In genomic region chr10:79506709-79507108, GRCm38 (mm10) we compare ENCODE assay signal across 42 mouse cellular contexts. TPM values are rescaled to one million over a fixed set of nuclear protein-coding genes. Genes with fewer than 3 reads are reported as not detected.
DNase-seq lines count a peak whose midpoint lies in the region; ATAC-seq and TF ChIP-seq lines count a peak whose summit lies in the region.
"Had no signal": no experiment of that assay in that cellular context is flagged by ENCODE, and none has a peak within 500 bp of the region (broad histone marks: within the 10 kb centered on the region; RNA-seq: fewer than 3 reads in every experiment).

No protein-coding gene starts in this region.

- TF ChIP-seq RAD21 in CH12.LX (IDR thresholded peaks at IDR 0.05; ENCODE audit: low read depth, low read length) = no peak

- no peak for TF ChIP-seq EP300 in liver, postnatal 0 days (IDR thresholded peaks at IDR 0.05; ENCODE audit: low read depth)
- TF ChIP-seq EP300 in CH12.LX (IDR thresholded peaks at IDR 0.05; ENCODE audit: low read length) = peak; percentile 93

- H3K79me2 ChIP-seq in CH12.LX (replicated peaks; ENCODE audit: control insufficient read depth, extremely low read depth, insufficient read depth, poor library complexity, severe bottlenecking) = no peaks in the 10 kb centered on the region

- H3K4me3 ChIP-seq in liver, postnatal 0 days (ENCODE audit: low read depth, low read length) = no peak overlapping the region
- H3K4me3 ChIP-seq in CH12.LX (replicated peaks in 1 of 3; ENCODE audit: low read depth in 2 of 3, low read length in 2 of 3, poor library complexity in 1 of 3) = no peak overlapping the region
- H3K4me3 ChIP-seq: embryonic facial prominence, embryonic 10.5 days; embryonic facial prominence, embryonic 15.5 days; forebrain, embryonic 12.5 days; heart, embryonic 10.5 days; heart, embryonic 15.5 days; hindbrain, embryonic 13.5 days; liver, embryonic 12.5 days; megakaryocyte, embryonic 14.5 days; midbrain, embryonic 13.5 days had no signal

- no peak for DNase-seq in liver, postnatal 0 days
- DNase-seq in liver = no peak
- DNase-seq in CH12.LX (ENCODE audit: extremely low read depth) = peak; percentile 53
- DNase-seq in gastrocnemius, postnatal 14 days = no peak
- no peak for DNase-seq in heart, postnatal 36 days
- DNase-seq in cerebellum, postnatal 14 days = no peak
- DNase-seq: adrenal gland, adult 2 months; adrenal gland, postnatal 36 days; cerebellum, adult 11 months; cerebellum, adult 9-10 months; forebrain, postnatal 0 days; heart, adult 11 months; kidney, adult 8-10 months; layer of hippocampus, adult 9-11 months; lung, adult 18-20 months; lung, postnatal 10 days; retina, postnatal 1 day; spleen, adult 18-20 months; thymus, postnatal 14 days had no signal

- 48% methylated on average over 2 of the region's 2 CpGs for WGBS in liver, postnatal 0 days (ENCODE audit: insufficient replicate concordance)

- no peak for TF ChIP-seq CTCF in liver, postnatal 0 days (IDR thresholded peaks at IDR 0.05; ENCODE audit: low read depth)
- no peak for TF ChIP-seq CTCF in CH12.LX (conservative IDR thresholded peaks at IDR 0.05 in 1 of 2, IDR thresholded peaks at IDR 0.05 in 1 of 2; ENCODE audit: low read depth in 2 of 2, low read length in 2 of 2)

- in situ Hi-C loops in CH12.LX (cut with MboI; ENCODE audit: low pct_ligation_motif_present, low pct_unique_long_range_greater_than_20kb, low sequenced_read_pairs) = loop anchor here (25.0 kb wide), 1 partner anchor 94 kb away; no protein-coding TSS in a partner anchor

- peak overlapping the region; percentile 12; the same call in 1 of the 2 replicates for H3K27ac ChIP-seq in liver, postnatal 0 days (ENCODE audit: low read depth)
- H3K27ac ChIP-seq in CH12.LX (ENCODE audit: insufficient read depth, low read depth) = no peak overlapping the region
- H3K27ac ChIP-seq: embryonic facial prominence, embryonic 10.5 days; embryonic facial prominence, embryonic 15.5 days; forebrain, embryonic 12.5 days; heart, embryonic 10.5 days; heart, embryonic 15.5 days; hindbrain, embryonic 13.5 days; kidney, postnatal 0 days; liver, embryonic 12.5 days; midbrain, embryonic 13.5 days had no signal

- intact Hi-C loops in gastrocnemius, postnatal 14 days (cut with DNase I; ENCODE audit: low total_unique reads) = no loop called here
- intact Hi-C loops in heart, postnatal 36 days (cut with DNase I) = no loop called here

- no peaks in the 10 kb centered on the region for H3K36me3 ChIP-seq in liver, postnatal 0 days (replicated peaks; ENCODE audit: insufficient read depth, low read length)
- no peaks in the 10 kb centered on the region for H3K36me3 ChIP-seq in CH12.LX (replicated peaks in 1 of 2; ENCODE audit: control insufficient read depth in 1 of 2, insufficient read depth in 1 of 2, low read length in 1 of 2)
- H3K36me3 ChIP-seq: embryonic facial prominence, embryonic 10.5 days; embryonic facial prominence, embryonic 15.5 days; forebrain, embryonic 12.5 days; heart, embryonic 10.5 days; heart, embryonic 15.5 days; hindbrain, embryonic 13.5 days; liver, embryonic 12.5 days; midbrain, embryonic 13.5 days had no signal

- no peak for ATAC-seq in liver, postnatal 0 days
- ATAC-seq in hematopoietic stem cell, adult 5-6 weeks (replicated peaks in 1 of 2; ENCODE audit: insufficient read depth in 1 of 2, low FRiP score in 2 of 2, low TSS enrichment in 1 of 2, low read depth in 1 of 2, poor library complexity in 2 of 2, severe bottlenecking in 2 of 2) = peak; percentile 53 to 79
- ATAC-seq in neutrophil, adult 5-6 weeks (ENCODE audit: extremely low read depth, insufficient number of reproducible peaks, low FRiP score, poor library complexity, severe bottlenecking) = peak; percentile 56; the same call in 1 of the 2 replicates
- ATAC-seq: activated CD4-positive, CD25-positive, alpha-beta regulatory T cell, adult 4 months; forebrain, postnatal 0 days; intestine, embryonic 16.5 days; liver, embryonic 12.5 days; midbrain, embryonic 13.5 days had no signal

- H3K9ac ChIP-seq in liver, postnatal 0 days (replicated peaks) = no peak overlapping the region
- H3K9ac ChIP-seq in CH12.LX (ENCODE audit: insufficient read depth, low read depth) = no peak overlapping the region
- H3K9ac ChIP-seq: embryonic facial prominence, embryonic 15.5 days; forebrain, embryonic 12.5 days; forebrain, postnatal 0 days; heart, embryonic 15.5 days; hindbrain, embryonic 13.5 days; liver, embryonic 12.5 days; midbrain, embryonic 13.5 days had no signal

- H3K4me2 ChIP-seq in liver, postnatal 0 days (ENCODE audit: low read depth, low read length) = no peak overlapping the region
- peak overlapping the region; percentile 47 for H3K4me2 ChIP-seq in CH12.LX (ENCODE audit: insufficient read depth, low read depth, poor library complexity, severe bottlenecking)
- H3K4me2 ChIP-seq: embryonic facial prominence, embryonic 15.5 days; forebrain, embryonic 12.5 days; heart, embryonic 15.5 days; hindbrain, embryonic 13.5 days; liver, embryonic 12.5 days; midbrain, embryonic 13.5 days had no signal

- H3K27me3 ChIP-seq in liver, postnatal 0 days (ENCODE audit: insufficient read depth, low read length) = no peaks in the 10 kb centered on the region
- no peaks in the 10 kb centered on the region for H3K27me3 ChIP-seq in CH12.LX (replicated peaks)
- H3K27me3 ChIP-seq: embryonic facial prominence, embryonic 15.5 days; forebrain, embryonic 12.5 days; heart, embryonic 15.5 days; hindbrain, embryonic 13.5 days; liver, embryonic 12.5 days; megakaryocyte, embryonic 14.5 days; midbrain, embryonic 13.5 days had no signal

- peaks cover 2% of the 10 kb centered on the region; the same call in 1 of the 2 replicates for H3K4me1 ChIP-seq in liver, postnatal 0 days (ENCODE audit: insufficient read depth)
- peaks cover 0 to 17% of the 10 kb centered on the region in 2 experiments; a peak in 3 of 4 replicates for H3K4me1 ChIP-seq in CH12.LX (ENCODE audit: control insufficient read depth in 1 of 2, insufficient read depth in 2 of 2)
- H3K4me1 ChIP-seq: embryonic facial prominence, embryonic 10.5 days; embryonic facial prominence, embryonic 15.5 days; forebrain, embryonic 12.5 days; heart, embryonic 10.5 days; heart, embryonic 15.5 days; hindbrain, embryonic 13.5 days; liver, embryonic 12.5 days; megakaryocyte, embryonic 14.5 days; midbrain, embryonic 13.5 days had no signal

- H3K9me3 ChIP-seq in liver, postnatal 0 days (ENCODE audit: low read length) = no peaks in the 10 kb centered on the region
- no peaks in the 10 kb centered on the region for H3K9me3 ChIP-seq in CH12.LX (replicated peaks; ENCODE audit: low read length)
- H3K9me3 ChIP-seq: embryonic facial prominence, embryonic 10.5 days; embryonic facial prominence, embryonic 15.5 days; forebrain, embryonic 12.5 days; heart, embryonic 10.5 days; heart, embryonic 15.5 days; hindbrain, embryonic 13.5 days; liver, embryonic 12.5 days; megakaryocyte, embryonic 14.5 days; midbrain, embryonic 13.5 days had no signal

- dilution Hi-C loops in CH12.LX (cut with MboI; ENCODE audit: extremely low pct_ligation_motif_present, extremely low pct_unique_long_range_greater_than_20kb, low sequenced_read_pairs) = no loop called here

- no peak for TF ChIP-seq POLR2A in CH12.LX (IDR thresholded peaks at IDR 0.05; ENCODE audit: low read depth, low read length)

TF ChIP-seq in CH12.LX, 34 proteins besides CTCF, POLR2A, EP300 and RAD21 (continues in another document):
- TF ChIP-seq ZNF384 (IDR thresholded peaks at IDR 0.05; ENCODE audit: low read depth, low read length) = no peak
- 0 out of 2 replicates have a peak, but pooled peaks have one; percentile 18 for TF ChIP-seq ELF1 (IDR thresholded peaks at IDR 0.05; ENCODE audit: low read depth, low read length)
- 0 out of 2 replicates have a peak, but pooled peaks have one; percentile 5 for TF ChIP-seq MAFK (IDR thresholded peaks at IDR 0.05; ENCODE audit: insufficient replicate concordance, low read length)
- peak; percentile 62; the same call in 1 of the 2 replicates for TF ChIP-seq TCF12 (IDR thresholded peaks at IDR 0.05; ENCODE audit: low read depth, low read length)
- no peak for TF ChIP-seq ZKSCAN1 (IDR thresholded peaks at IDR 0.05; ENCODE audit: borderline replicate concordance, low read depth, low read length)
- 0 out of 2 replicates have a peak, but pooled peaks have one; percentile 25 for TF ChIP-seq ETS1 (conservative IDR thresholded peaks at IDR 0.05; ENCODE audit: low read depth, low read length)
- TF ChIP-seq BHLHE40 (IDR thresholded peaks at IDR 0.05; ENCODE audit: low read depth, low read length) = peak; percentile 35
- no peak for TF ChIP-seq NELFE (IDR thresholded peaks at IDR 0.05; ENCODE audit: low read depth, low read length)
- no peak for TF ChIP-seq CHD2 (IDR thresholded peaks at IDR 0.05; ENCODE audit: low read length)
- TF ChIP-seq MYC (IDR thresholded peaks at IDR 0.05; ENCODE audit: low read depth, low read length) = 0 out of 2 replicates have a peak, but pooled peaks have one; percentile 14
- no peak for TF ChIP-seq USF1 (IDR thresholded peaks at IDR 0.05; ENCODE audit: low read depth, low read length)
- TF ChIP-seq JUND (conservative IDR thresholded peaks at IDR 0.05; ENCODE audit: low read depth, low read length) = 0 out of 2 replicates have a peak, but pooled peaks have one; percentile 30

RNA-seq across cellular contexts. Expression of gene Plpp2, which starts 26.9 kb away (rescaled TPM):
- polyA plus RNA-seq in liver, postnatal 0 days (2015; fragmentation: Nextera tagmentation; extraction: Ambion mirVana) = 32.7 and 38.8 TPM in 2 replicates
- 11.8 and 19.3 TPM in 2 replicates for total RNA-seq in CH12.LX (2012; rRNA removed)
- 10.6 and 11.5 TPM in 2 replicates for total RNA-seq in CH12.LX (2014; rRNA removed)
- polyA plus RNA-seq in CH12.LX (2012; ENCODE audit: insufficient read length, low read depth) = 13.9 and 14.5 TPM in 2 replicates
- total RNA-seq in hematopoietic stem cell, adult 5-6 weeks (2017) = 7.4 and 11.1 TPM in 2 replicates
- 1.8 and 1.9 TPM in 2 replicates for total RNA-seq in neutrophil, adult 5-6 weeks (2017)
- total RNA-seq in gastrocnemius, postnatal 14 days (2021) = 1 to 10 TPM; 1.3 to 2.2 TPM
- total RNA-seq in heart, postnatal 36 days (2021) = 1 to 10 TPM; 2.2 to 2.7 TPM

RNA-seq across cellular contexts. Expression of gene Vmn2r83, which starts 38.2 kb away (rescaled TPM):
- not detected in 2 replicates for polyA plus RNA-seq in liver, postnatal 0 days (2015; fragmentation: Nextera tagmentation; extraction: Ambion mirVana)
- total RNA-seq in CH12.LX (2012; rRNA removed) (not detected in 2 replicates), CH12.LX (2014; rRNA removed) (not detected in 2 replicates)
- polyA plus RNA-seq in CH12.LX (2012; ENCODE audit: insufficient read length, low read depth) = not detected in 2 replicates
- total RNA-seq in hematopoietic stem cell, adult 5-6 weeks (2017) = not detected in 2 replicates
- 0.12 and 0.23 TPM in 2 replicates for total RNA-seq in neutrophil, adult 5-6 weeks (2017)
- not detected for total RNA-seq in gastrocnemius, postnatal 14 days (2021)
- not detected for total RNA-seq in heart, postnatal 36 days (2021)
- total RNA-seq: adrenal gland, adult 2 months; adrenal gland, postnatal 36 days; ES-E14; forebrain, postnatal 0 days; gastrocnemius, adult 8-10 months; heart, postnatal 25 days; left cerebral cortex, postnatal 14 days had no signal
- polyA plus RNA-seq: activated CD4-positive, CD25-positive, alpha-beta regulatory T cell, adult 4 months; adrenal gland, adult 2 months; embryonic facial prominence, embryonic 10.5 days; embryonic facial prominence, embryonic 15.5 days; forebrain, embryonic 12.5 days; forebrain, postnatal 0 days; heart, embryonic 10.5 days; heart, embryonic 15.5 days; hindbrain, embryonic 13.5 days; intestine, embryonic 16.5 days; kidney, postnatal 0 days; large intestine, adult 2 months; limb, embryonic 11.5 days; liver, embryonic 12.5 days; midbrain, embryonic 13.5 days; neural tube, embryonic 14.5 days; stomach, embryonic 14.5 days; urinary bladder, adult 2 months had no signal

RNA-seq across cellular contexts. Expression of gene Mier2, which starts 48.3 kb away (rescaled TPM):
- 8.6 and 9.0 TPM in 2 replicates for polyA plus RNA-seq in liver, postnatal 0 days (2015; fragmentation: Nextera tagmentation; extraction: Ambion mirVana)
- total RNA-seq in CH12.LX (2012; rRNA removed) (26.7 and 27.8 TPM in 2 replicates), CH12.LX (2014; rRNA removed) (20.7 and 22.4 TPM in 2 replicates)
- polyA plus RNA-seq in CH12.LX (2012; ENCODE audit: insufficient read length, low read depth) = 25.5 and 30.2 TPM in 2 replicates
- 17.9 and 18.5 TPM in 2 replicates for total RNA-seq in hematopoietic stem cell, adult 5-6 weeks (2017)
- total RNA-seq in neutrophil, adult 5-6 weeks (2017) = 18.9 and 21.2 TPM in 2 replicates
- 10 to 100 TPM; 10.3 to 10.6 TPM for total RNA-seq in gastrocnemius, postnatal 14 days (2021)
- total RNA-seq in heart, postnatal 36 days (2021) = 10 to 100 TPM; 11.1 to 12.7 TPM
